Mouse (Mus musculus) adrenal gland, adult 10 weeks (tissue): Measurements from ENCODE around the gene Lce3e. TPM values are rescaled to one million over a fixed set of nuclear protein-coding genes. Genes with fewer than 3 reads are reported as not detected.

Experiments
- polyA plus RNA-seq: library from polyadenylated mRNA; stranded (reverse); fragments of 350-450 nt; fragmentation: Illumina TruSeq; extraction: RNeasy Lipid Tissue Mini Kit (QIAGEN cat#74804); gene quantifications from one replicate; pipeline ENCODE4 v1.2.3, GENCODE M21; 2014; ENCODE audit warnings: low read depth, low replicate concordance

Gene Lce3e
- not detected for polyA plus RNA-seq

DNA sequence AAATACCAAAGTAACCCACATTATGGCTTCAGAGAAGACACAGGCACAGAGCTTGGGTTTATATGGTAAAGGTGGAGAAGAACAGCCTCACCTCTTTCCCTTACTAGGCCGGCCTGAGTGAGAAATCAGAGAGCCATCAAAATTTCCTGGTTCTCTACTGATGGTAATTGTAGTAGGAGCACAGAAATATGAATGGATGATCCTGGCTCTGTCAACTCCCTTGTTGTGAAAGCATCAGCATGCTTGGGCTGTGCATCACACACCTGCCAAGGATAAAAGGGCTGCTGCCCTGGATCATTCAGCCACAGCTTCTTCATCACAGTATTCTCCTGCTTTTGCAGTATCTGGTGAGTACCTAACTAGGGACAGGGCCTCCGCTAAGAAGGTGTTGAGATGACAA lies at the start of gene Lce3e:
Gene Lce3e, plus strand, starts transcription at position 301 of the 400 bp plus-strand sequence.

DNA sequence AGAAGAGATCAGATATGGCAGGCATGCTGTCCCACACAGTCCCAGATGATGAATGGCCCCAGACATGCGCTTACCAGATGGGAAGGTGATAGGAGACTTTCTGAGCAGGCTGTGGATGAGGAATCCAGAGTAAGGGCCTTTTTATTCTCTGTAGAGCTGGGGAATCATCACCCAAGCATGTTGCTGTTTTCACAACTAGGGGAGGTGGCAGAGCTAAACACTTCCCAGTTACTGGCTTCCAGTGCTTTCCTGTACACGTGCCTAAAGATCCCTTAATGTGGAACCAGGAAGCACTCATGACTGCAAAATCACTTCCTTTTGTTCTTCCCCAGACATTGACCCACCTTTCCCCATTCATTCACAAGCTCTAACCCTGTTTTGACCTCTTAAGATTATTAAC lies 40.7 kb upstream of the Lce3e start, which contains the start of gene Lce3a:
Gene Lce3a, minus strand, starts transcription at position 101 of the 400 bp plus-strand sequence.

DNA sequence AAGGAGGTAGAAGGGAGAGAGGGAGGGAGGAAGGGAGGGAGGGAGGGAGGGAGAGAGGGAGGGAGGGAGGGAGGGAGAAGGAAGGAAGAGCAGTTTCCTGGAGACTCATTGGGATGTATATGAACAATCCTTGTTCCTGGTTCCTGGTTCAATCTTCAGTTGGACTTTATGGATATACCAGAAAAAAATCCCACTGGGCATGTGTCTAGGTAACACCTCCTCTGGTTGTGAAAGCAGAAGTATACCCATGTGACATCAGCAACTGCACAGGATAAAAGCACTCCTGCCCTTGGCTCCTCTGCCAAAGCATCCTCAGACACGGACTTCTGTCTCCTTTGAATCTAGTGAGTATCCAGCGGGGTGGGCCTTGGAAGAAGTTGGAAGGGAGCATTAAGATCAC lies 34.2 kb upstream of the Lce3e start, which contains the start of gene Lce3b:
Gene Lce3b, plus strand, starts transcription at position 301 of the 400 bp plus-strand sequence.

DNA sequence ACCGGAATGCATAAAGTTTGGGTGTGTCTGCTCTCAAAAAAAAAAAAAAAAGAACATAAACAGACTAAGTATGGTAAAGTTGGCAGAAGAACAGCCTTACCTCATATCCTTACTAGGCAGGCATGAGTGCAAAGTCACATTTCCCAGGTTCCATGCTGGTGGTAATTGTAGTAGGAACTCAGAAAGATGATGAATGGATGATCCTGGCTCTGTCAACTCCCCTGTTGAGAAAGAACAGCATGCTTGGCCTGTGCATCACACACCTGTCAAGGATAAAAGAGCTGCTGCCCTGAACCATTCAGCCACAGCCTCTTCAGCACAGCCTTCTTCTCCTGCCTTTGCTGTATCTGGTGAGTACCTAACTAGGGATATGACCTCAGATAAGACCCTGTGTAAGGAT lies 22.7 kb upstream of the Lce3e start, which contains the start of gene Lce3c:
Gene Lce3c, plus strand, starts transcription at position 301 of the 400 bp plus-strand sequence.

DNA sequence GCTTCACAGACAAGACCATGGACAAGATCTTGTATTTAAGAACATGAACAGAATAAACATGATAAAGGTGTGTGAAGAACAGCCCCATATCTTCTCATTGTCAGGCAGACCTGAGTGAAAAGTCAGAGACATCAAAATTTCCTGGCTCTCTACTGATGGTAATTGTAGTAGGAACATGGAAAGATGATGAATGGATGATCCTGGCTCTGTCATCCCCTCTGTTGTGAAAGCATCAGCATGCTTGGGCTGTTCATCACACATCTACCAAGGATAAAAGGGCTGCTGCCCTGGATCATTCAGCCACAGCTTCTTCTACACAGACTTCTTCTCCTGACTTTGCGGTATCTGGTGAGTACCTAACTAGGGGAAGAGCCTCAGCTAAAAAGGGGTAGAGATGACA lies 9.8 kb upstream of the Lce3e start, which contains the start of gene Lce3d:
Gene Lce3d, plus strand, starts transcription at position 301 of the 400 bp plus-strand sequence.

DNA sequence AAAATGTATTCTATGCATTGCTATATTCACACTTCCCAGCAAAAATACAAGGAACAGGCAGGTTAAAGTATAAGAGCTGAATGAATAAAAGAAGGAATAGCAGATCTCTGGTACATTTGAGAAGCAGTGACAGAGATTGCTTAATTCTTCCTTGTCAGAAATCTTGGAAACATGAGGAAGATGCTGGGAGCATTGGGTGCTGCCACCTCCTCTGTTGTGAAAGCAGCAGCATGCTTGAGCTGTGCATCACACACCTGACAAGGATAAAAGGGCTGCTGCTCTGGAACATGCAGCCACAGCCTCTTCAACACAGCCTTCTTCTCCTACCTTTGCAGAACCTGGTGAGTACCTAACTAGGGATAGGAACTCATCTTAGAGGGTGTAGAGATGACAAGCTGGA lies 25.1 kb downstream of the Lce3e start, which contains the start of gene Lce3f:
Gene Lce3f, plus strand, starts transcription at position 301 of the 400 bp plus-strand sequence.

DNA sequence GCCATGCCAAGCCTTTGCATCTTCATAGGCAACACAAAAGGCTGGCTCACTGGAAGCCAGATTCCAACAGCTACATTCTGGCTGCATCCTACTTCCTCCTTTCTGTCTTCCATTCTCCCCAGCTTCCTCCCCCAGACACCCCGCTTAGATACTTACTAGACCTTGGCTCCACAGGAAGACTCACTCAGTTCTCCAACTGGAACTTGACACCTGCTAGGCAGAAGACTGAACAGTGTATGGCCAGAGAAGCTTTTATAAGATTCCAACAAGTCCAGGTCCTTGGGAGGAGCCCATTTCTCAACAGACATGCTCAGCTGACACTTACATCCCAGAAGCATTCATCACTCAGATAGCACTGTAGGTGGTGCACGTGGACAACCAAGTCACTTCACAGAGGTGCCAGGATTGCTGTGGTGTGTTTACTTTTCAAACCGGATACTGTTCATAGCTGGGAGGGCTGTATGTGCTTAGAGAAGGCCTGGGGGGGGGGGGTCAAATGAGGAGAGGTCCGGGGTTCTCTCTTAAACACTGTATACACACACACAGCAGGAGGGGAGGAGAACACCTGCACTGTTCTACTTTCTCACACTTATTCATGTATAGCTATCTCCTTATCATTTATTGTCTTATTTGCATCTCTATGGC lies 48.7 kb downstream of the Lce3e start, which contains the start of gene Crct1:
Gene Crct1, minus strand, starts transcription at position 228 of the 645 bp plus-strand sequence.

Other genes with a start within 250 kb of the Lce3e start
- gene Lce1f, start 246.7 kb upstream of the Lce3e start, polyA plus RNA-seq: not detected
- not detected for gene Gm38119, start 228.0 kb upstream of the Lce3e start, polyA plus RNA-seq
- gene Lce1g, start 214.7 kb upstream of the Lce3e start, polyA plus RNA-seq: not detected
- gene Lce1h, start 202.0 kb upstream of the Lce3e start, polyA plus RNA-seq: not detected
- not detected for gene Lce1i, start 188.2 kb upstream of the Lce3e start, polyA plus RNA-seq
- gene Lce1j, start 176.5 kb upstream of the Lce3e start, polyA plus RNA-seq: not detected
- gene Lce1k, start 159.2 kb upstream of the Lce3e start, polyA plus RNA-seq: not detected
- not detected for gene Kprp, start 139.8 kb upstream of the Lce3e start, polyA plus RNA-seq
- gene Lce1l, start 115.8 kb upstream of the Lce3e start, polyA plus RNA-seq: not detected
- not detected for gene 2310050C09Rik, start 96.8 kb upstream of the Lce3e start, polyA plus RNA-seq
- not detected for gene Lce3a, start 40.8 kb upstream of the Lce3e start, polyA plus RNA-seq
- not detected for gene Lce3b, start 34.1 kb upstream of the Lce3e start, polyA plus RNA-seq
- gene Lce3c, start 22.6 kb upstream of the Lce3e start, polyA plus RNA-seq: not detected
- not detected for gene Lce3d, start 9.7 kb upstream of the Lce3e start, polyA plus RNA-seq
- gene Lce3f, start 25.2 kb downstream of the Lce3e start, polyA plus RNA-seq: not detected
- gene Crct1, start 48.6 kb downstream of the Lce3e start, polyA plus RNA-seq: not detected
- gene Lce1m, start 52.0 kb downstream of the Lce3e start, polyA plus RNA-seq: not detected
- not detected for gene Gm4858, start 101.8 kb downstream of the Lce3e start, polyA plus RNA-seq
- not detected for gene Crnn, start 177.7 kb downstream of the Lce3e start, polyA plus RNA-seq
- not detected for gene Flg2, start 230.2 kb downstream of the Lce3e start, polyA plus RNA-seq